Mouse (Mus musculus) CH12.LX (cell line): ENCODE measurements at regions not wholly inside any gene's neighbourhood (a gene's known extent, or its start where the extent isn't known, plus 50 kb on each side); places are given as distances from the start of the nearest gene placed in this dataset.

ENCODE experiments used
- DNase-seq: peaks from one replicate; pipeline ENCODE4 v3.0.0-alpha.2; 2013; ENCODE audit errors: extremely low read depth
- H3K27ac ChIP-seq: 2 replicates; pipeline ENCODE4 v1.5.1; 2012; ENCODE audit warnings: low read depth, mild to moderate bottlenecking, control low read depth, moderate library complexity; ENCODE audit not compliant: insufficient read depth
- H3K27me3 ChIP-seq: replicated peaks from 2 replicates; pipeline ENCODE3; 2012; ENCODE audit warnings: inconsistent platforms
- H3K36me3 ChIP-seq, 2 experiments: replicated peaks in 1 of 2; 2 replicates each; pipeline versions ENCODE3 to v1.6.1; 2012; ENCODE audit warnings: inconsistent platforms in 1 of 2, low read length in 1 of 2, mild to moderate bottlenecking in 1 of 2, mixed read lengths in 1 of 2, moderate library complexity in 1 of 2; ENCODE audit not compliant: control insufficient read depth in 1 of 2, insufficient read depth in 1 of 2
- H3K4me1 ChIP-seq, 2 experiments: 2 replicates each; pipeline ENCODE4 v1.6.1; 2012; ENCODE audit warnings: inconsistent platforms in 1 of 2, moderate library complexity in 1 of 2; ENCODE audit not compliant: insufficient read depth in 2 of 2, control insufficient read depth in 1 of 2
- H3K4me2 ChIP-seq: 2 replicates; pipeline ENCODE4 v1.6.1; 2012; ENCODE audit warnings: low read depth, mild to moderate bottlenecking, control low read depth; ENCODE audit not compliant: poor library complexity, insufficient read depth, severe bottlenecking
- H3K4me3 ChIP-seq, 3 experiments: fragments of 150-350 bp in 1 of 3; sonication (generic) in 1 of 3; replicated peaks in 1 of 3; 2 replicates each; pipeline versions ENCODE3 to v1.5.1; 2011 to 2012; ENCODE audit warnings: low read depth in 2 of 3, low read length in 2 of 3, mild to moderate bottlenecking in 2 of 3, moderate library complexity in 2 of 3, control low read depth in 1 of 3, improper control_type of control experiment in 1 of 3, inconsistent platforms in 1 of 3, mixed read lengths in 1 of 3; ENCODE audit not compliant: poor library complexity in 1 of 3
- H3K79me2 ChIP-seq: replicated peaks from 2 replicates; pipeline ENCODE4 v1.6.1; 2012; ENCODE audit warnings: mild to moderate bottlenecking, moderate library complexity; ENCODE audit not compliant: control insufficient read depth, poor library complexity, insufficient read depth, severe bottlenecking; ENCODE audit errors: extremely low read depth
- H3K9ac ChIP-seq: 2 replicates; pipeline ENCODE4 v1.6.1; 2012; ENCODE audit warnings: low read depth, mild to moderate bottlenecking, control low read depth, moderate library complexity; ENCODE audit not compliant: insufficient read depth
- H3K9me3 ChIP-seq: replicated peaks from 2 replicates; pipeline ENCODE3; 2012; ENCODE audit warnings: low read length, inconsistent platforms, mixed read lengths
- BHLHE40 ChIP-seq: IDR thresholded peaks from 2 replicates; pipeline ENCODE4 v1.6.1; 2011; ENCODE audit warnings: mild to moderate bottlenecking, low read depth, low read length, improper control_type of control experiment
- CHD1 ChIP-seq: IDR thresholded peaks from 2 replicates; pipeline ENCODE4 v1.6.1; 2012; ENCODE audit warnings: low read depth, low read length, improper control_type of control experiment, inconsistent platforms
- CHD2 ChIP-seq: IDR thresholded peaks from 2 replicates; pipeline ENCODE4 v1.6.1; 2011; ENCODE audit warnings: low read length, improper control_type of control experiment
- ELF1 ChIP-seq: IDR thresholded peaks from 2 replicates; pipeline ENCODE4 v1.6.1; 2014; ENCODE audit warnings: low read depth, mild to moderate bottlenecking, inconsistent platforms, low read length, improper control_type of control experiment
- ETS1 ChIP-seq: conservative IDR thresholded peaks from 2 replicates; pipeline ENCODE4 v1.6.1; 2012; ENCODE audit warnings: low read depth, mild to moderate bottlenecking, inconsistent platforms, low read length, improper control_type of control experiment, moderate library complexity
- GABPA ChIP-seq: IDR thresholded peaks from 2 replicates; pipeline ENCODE4 v1.6.1; 2012; ENCODE audit warnings: low read depth, low read length, improper control_type of control experiment, inconsistent platforms; ENCODE audit not compliant: insufficient replicate concordance
- HCFC1 ChIP-seq: IDR thresholded peaks from 2 replicates; pipeline ENCODE4 v1.6.1; 2012; ENCODE audit warnings: low read depth, mild to moderate bottlenecking, inconsistent platforms, low read length, improper control_type of control experiment
- JUN ChIP-seq: IDR thresholded peaks from 2 replicates; pipeline ENCODE4 v1.6.1; 2011; ENCODE audit warnings: low read depth, mild to moderate bottlenecking, low read length, improper control_type of control experiment, moderate library complexity; ENCODE audit not compliant: insufficient read depth
- MAX ChIP-seq: IDR thresholded peaks from 2 replicates; pipeline ENCODE4 v1.6.1; 2011; ENCODE audit warnings: low read length, improper control_type of control experiment
- MAZ ChIP-seq: IDR thresholded peaks from 2 replicates; pipeline ENCODE4 v1.6.1; 2012; ENCODE audit warnings: low read depth, mild to moderate bottlenecking, inconsistent platforms, low read length, improper control_type of control experiment, moderate library complexity
- MEF2A ChIP-seq: IDR thresholded peaks from 2 replicates; pipeline ENCODE4 v1.6.1; 2014; ENCODE audit warnings: low read depth, mild to moderate bottlenecking, inconsistent platforms, low read length, improper control_type of control experiment, borderline replicate concordance
- MXI1 ChIP-seq: IDR thresholded peaks from 2 replicates; pipeline ENCODE4 v1.6.1; 2011; ENCODE audit warnings: mild to moderate bottlenecking, low read depth, low read length, improper control_type of control experiment
- MYC ChIP-seq: IDR thresholded peaks from 2 replicates; pipeline ENCODE4 v1.6.1; 2011; ENCODE audit warnings: low read depth, mild to moderate bottlenecking, improper control_type of control experiment, low read length
- NELFE ChIP-seq: IDR thresholded peaks from 2 replicates; pipeline ENCODE4 v1.6.1; 2011; ENCODE audit warnings: low read depth, low read length, improper control_type of control experiment
- PAX5 ChIP-seq: IDR thresholded peaks from 2 replicates; pipeline ENCODE4 v1.6.1; 2012; ENCODE audit warnings: low read length, inconsistent platforms, mixed read lengths
- POLR2A ChIP-seq: IDR thresholded peaks from 2 replicates; pipeline ENCODE4 v1.6.1; 2011; ENCODE audit warnings: low read depth, mild to moderate bottlenecking, improper control_type of control experiment, low read length
- POLR2AphosphoS2 ChIP-seq: IDR thresholded peaks from 2 replicates; pipeline ENCODE4 v1.6.1; 2011; ENCODE audit warnings: low read depth, low read length, improper control_type of control experiment
- RCOR1 ChIP-seq: conservative IDR thresholded peaks from 2 replicates; pipeline ENCODE4 v1.6.1; 2012; ENCODE audit warnings: low read depth, mild to moderate bottlenecking, inconsistent platforms, low read length, improper control_type of control experiment
- SMC3 ChIP-seq: IDR thresholded peaks from 2 replicates; pipeline ENCODE4 v1.6.1; 2011; ENCODE audit warnings: low read depth, low read length, improper control_type of control experiment
- TBP ChIP-seq: conservative IDR thresholded peaks from 2 replicates; pipeline ENCODE4 v1.6.1; 2011; ENCODE audit warnings: low read depth, low read length, improper control_type of control experiment
- ZC3H11A ChIP-seq: IDR thresholded peaks from 2 replicates; pipeline ENCODE4 v1.6.1; 2012; ENCODE audit warnings: low read depth, mild to moderate bottlenecking, inconsistent platforms, low read length, improper control_type of control experiment
- ZKSCAN1 ChIP-seq: IDR thresholded peaks from 2 replicates; pipeline ENCODE4 v1.6.1; 2012; ENCODE audit warnings: low read depth, inconsistent platforms, low read length, improper control_type of control experiment, borderline replicate concordance
- ZNF384 ChIP-seq: IDR thresholded peaks from 2 replicates; pipeline ENCODE4 v1.6.1; 2012; ENCODE audit warnings: low read depth, low read length, improper control_type of control experiment, inconsistent platforms
- dilution Hi-C: fragments of 300-500 bp; cut with MboI; formaldehyde crosslinking; loops from 2 replicates; pipeline ENCODE4 v1.14.3; 2020; ENCODE audit warnings: low sequenced_read_pairs; ENCODE audit not compliant: extremely low pct_unique_long_range_greater_than_20kb, extremely low pct_ligation_motif_present
- in situ Hi-C: fragments of 300-500 bp; cut with MboI; formaldehyde crosslinking; loops from 3 replicates; pipeline ENCODE4 v1.14.3; 2019; ENCODE audit warnings: low sequenced_read_pairs, low pct_ligation_motif_present, low pct_unique_long_range_greater_than_20kb, mixed read lengths

- no peak overlapping the region for H3K27ac ChIP-seq
- dilution Hi-C loops: no loop called here
- peaks cover 10% of the 10 kb centered on the region for H3K9me3 ChIP-seq
- no peaks in the 10 kb centered on the region for H3K36me3 ChIP-seq
- TF ChIP-seq CHD2 (no peak), BHLHE40 (no peak), NELFE (no peak), TBP (no peak), ZKSCAN1 (no peak)
- DNase-seq: no peak
- no peak overlapping the region for H3K4me3 ChIP-seq
- H3K27me3 ChIP-seq: no peaks in the 10 kb centered on the region
- H3K9ac ChIP-seq: no peak overlapping the region
- H3K4me1 ChIP-seq: no peaks in the 10 kb centered on the region
- in situ Hi-C loops: no loop called here
- no peaks in the 10 kb centered on the region for H3K79me2 ChIP-seq
- H3K4me2 ChIP-seq: no peak overlapping the region
Observed at GRCm38 (mm10) chr5:106162981-106163653, 286.8 kb downstream of the Zfp326 start.

GRCm38 (mm10) chr5:106139109-106139508, 262.7 kb downstream of the Zfp326 start:
- dilution Hi-C loops: no loop called here
- TF ChIP-seq NELFE: no peak

DNA sequence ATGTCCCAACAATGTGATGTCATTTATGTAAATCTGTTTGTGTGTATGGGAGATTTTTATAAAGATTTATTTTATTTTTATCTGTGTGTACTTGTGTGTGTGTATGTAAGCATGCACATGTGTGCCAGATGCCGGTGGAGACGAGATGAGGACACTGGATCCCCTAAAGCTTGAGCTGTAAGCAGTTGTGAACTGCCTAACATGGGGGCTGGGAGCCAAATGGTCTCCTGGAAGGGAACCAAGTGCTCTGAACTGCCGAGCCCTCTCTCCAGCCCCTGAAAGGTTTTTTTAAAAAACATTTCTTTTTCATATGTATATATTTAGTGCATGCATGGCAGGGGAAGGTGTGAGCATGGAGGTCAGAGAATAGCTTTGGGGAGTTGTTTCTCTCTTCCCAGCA, 246.6 kb downstream of the Zfp326 start:
- Histone ChIP-seq H3K4me1 (no peaks in the 10 kb centered on the region; a peak in 1 of 4 replicates), H3K36me3 (no peaks in the 10 kb centered on the region), H3K4me2 (no peak overlapping the region), H3K4me3 (no peak overlapping the region), H3K9ac (no peak overlapping the region), H3K27me3 (peaks cover 2% of the 10 kb centered on the region), H3K79me2 (no peaks in the 10 kb centered on the region), H3K27ac (no peak overlapping the region), H3K9me3 (no peaks in the 10 kb centered on the region)
- TF ChIP-seq ZKSCAN1 (no peak), RCOR1 (no peak), MAZ (no peak), ELF1 (no peak), TBP (no peak), HCFC1 (no peak), MYC (no peak), MEF2A (no peak), POLR2A (no peak), CHD1 (no peak), POLR2AphosphoS2 (no peak), ETS1 (no peak), MAX (no peak), ZNF384 (no peak), PAX5 (no peak), ZC3H11A (no peak), GABPA (no peak), SMC3 (no peak), JUN (no peak), MXI1 (no peak)
- DNase-seq: no peak
- dilution Hi-C loops (no loop called here), in situ Hi-C loops (no loop called here)

More at GRCm38 (mm10) chr5:106139109-106139508, 262.7 kb downstream of the Zfp326 start:
- in situ Hi-C loops: no loop called here
- no peak for DNase-seq
- Histone ChIP-seq H3K27me3 (peaks cover 9% of the 10 kb centered on the region), H3K27ac (no peak overlapping the region), H3K9ac (no peak overlapping the region), H3K4me3 (no peak overlapping the region), H3K4me2 (no peak overlapping the region), H3K36me3 (no peaks in the 10 kb centered on the region), H3K79me2 (no peaks in the 10 kb centered on the region), H3K9me3 (no peaks in the 10 kb centered on the region), H3K4me1 (no peaks in the 10 kb centered on the region)
